Mouse (Mus musculus): ENCODE measurements around the gene Ankrd22.

Gene Ankrd22

DNA sequence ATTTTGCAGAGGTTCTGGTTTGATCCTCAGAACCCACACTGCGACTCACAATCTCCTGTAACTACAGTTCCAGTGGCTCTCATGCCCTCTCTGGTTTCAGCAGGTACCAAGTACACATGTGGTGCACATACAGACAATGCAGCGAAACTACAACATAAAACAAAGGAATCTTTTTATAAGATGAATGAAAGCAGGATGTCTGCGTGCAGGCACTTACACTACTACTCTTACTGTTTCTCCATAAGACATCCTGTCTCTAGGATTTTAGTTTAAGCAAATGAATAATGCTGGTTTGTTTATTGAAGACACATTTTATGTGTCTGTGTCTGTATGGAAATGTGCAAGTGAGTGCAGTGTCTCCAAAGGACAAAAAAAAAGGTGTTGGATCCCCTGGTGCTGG is 15.4 kb upstream of the Ankrd22 start:
- no peak for DNase-seq (ENCODE audit: low read depth, low spot score)

DNA sequence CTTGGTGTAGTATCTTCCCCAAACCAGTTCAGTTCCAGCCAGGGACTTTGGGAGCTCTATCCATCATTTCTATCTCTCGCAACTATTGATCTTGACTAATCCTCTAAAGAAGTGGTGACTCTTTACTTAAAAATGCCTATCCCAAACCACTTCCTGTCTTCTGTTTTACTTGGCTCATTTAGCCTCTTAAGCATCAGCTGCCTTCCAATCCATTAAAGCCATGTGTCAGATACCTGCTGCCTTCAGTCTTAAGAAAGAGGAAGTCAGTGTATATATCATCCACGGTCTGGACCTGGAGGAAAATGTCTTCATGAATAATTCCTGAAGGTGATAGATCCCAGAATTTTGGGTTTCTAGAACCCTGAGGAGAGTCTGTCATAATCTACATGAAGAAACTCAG is 14.5 kb upstream of the Ankrd22 start:
- no peak for DNase-seq (ENCODE audit: low read depth, low spot score)

DNA sequence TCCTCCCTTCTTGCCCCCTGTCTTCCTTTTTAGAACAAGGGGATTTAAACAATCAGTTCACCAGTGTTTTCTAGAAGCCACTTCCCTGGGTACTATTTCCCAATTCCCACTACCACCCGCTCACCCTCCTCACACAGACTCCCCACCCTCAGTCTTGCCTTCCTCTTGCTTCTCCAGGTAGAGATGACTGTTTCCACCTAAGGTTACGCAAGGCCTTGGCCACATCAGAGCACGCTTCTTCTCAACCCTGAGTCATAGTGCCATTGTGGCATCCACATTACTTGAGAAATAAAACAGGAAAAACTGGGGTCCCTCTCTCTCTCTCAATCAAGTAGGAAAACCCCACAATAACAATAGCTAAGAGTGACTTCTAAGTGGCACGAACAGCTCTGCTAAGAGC is 13.3 kb upstream of the Ankrd22 start:
- no peak for DNase-seq (ENCODE audit: low read depth, low spot score)

DNA sequence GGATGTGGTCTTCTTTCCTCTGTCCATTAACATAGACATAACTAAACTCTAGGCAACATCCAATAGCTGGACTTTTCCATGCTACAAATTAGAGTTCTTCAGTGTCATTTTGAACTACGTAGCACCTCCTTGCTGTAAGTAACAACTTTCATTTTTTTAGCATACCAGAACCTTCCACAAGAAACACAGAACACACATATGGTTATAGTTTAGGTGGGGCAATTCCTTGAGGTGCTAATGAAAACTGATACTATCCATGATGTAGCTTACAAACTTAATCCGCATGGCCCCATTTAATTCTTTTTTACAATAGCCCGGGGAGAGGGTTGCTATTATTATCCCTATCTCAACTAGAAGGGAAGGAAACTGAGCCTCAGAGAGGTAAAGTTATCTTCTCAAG is 8.2 kb upstream of the Ankrd22 start:
- DNase-seq (ENCODE audit: low read depth, low spot score), result no peak

DNA sequence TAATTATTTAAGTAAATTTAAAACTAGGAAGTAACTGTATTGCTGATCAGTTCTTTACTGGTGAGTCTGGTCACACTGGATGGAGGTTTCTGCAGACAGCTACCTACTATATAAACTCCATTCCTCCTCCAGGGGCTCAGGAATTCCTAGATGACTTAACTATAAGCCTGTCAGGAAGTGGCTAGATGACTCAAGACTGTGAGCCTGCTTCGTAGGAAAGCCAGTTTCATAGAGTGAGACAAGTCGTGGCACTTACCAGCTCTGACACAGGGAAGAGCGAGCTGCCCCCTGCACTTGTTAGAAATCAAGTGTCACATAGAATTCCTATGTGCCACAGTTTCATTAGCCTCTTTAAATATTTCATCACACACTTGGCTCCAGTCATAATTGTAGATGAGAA is 5.3 kb upstream of the Ankrd22 start:
- no peak for DNase-seq (ENCODE audit: low read depth, low spot score)

DNA sequence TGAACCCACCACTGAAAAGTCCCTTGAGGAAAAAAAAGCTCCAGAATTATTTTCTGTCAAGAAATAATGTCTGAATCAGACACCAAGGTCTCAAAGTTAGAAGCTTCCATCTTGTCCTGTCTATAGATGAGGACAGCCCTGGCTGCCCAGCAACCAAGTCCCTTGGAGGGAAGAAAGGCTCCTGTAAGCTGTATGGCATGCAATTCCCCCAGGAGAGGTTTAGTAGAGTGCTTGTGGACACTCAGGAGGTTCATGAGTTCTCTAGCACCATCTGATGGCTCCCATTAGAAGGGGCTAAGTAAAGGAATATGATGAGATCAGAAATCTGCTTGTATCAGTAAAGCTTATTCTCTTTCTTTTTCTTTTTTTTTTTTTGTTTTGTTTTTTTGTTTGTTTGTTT is 3.3 kb upstream of the Ankrd22 start:
- no peak for DNase-seq (ENCODE audit: low read depth, low spot score)

DNA sequence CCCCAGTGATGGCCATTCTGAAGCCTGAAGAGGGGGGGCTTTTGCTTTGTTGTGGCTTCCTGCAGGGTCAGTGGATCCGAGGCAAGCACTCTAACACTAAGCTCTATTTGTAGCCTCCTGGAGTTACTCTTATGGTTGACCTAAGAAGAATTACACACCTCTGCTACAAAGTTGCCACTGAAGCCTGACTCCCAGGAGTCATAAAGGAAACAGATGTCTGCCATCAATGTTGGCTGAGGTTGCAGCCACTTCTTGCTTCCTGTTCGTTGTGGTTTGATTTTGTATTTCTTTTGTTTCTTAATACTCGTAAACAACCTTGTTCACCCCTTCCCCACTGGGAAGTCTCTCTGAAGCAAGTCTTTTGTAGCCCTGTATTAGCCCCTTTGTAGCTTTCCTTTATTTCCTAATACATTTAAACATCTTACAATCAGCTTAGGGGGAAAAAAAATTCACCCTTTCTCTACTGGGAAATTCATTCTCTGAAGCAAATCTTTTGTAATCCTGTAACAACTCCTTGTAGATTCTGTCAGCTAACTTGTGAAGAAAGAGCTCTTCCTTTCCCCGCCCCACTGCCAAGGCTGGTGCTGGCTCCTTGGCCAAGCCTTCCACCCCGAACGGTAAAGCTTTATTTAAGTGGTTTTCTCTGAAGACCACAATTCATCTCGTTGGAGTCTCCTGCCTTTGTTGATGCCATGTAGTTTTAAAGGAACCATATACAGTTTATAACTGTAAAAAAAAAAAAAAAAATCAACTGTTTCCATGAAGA is 2.2 kb upstream of the Ankrd22 start:
- DNase-seq (ENCODE audit: low read depth, low spot score), result no peak

DNA sequence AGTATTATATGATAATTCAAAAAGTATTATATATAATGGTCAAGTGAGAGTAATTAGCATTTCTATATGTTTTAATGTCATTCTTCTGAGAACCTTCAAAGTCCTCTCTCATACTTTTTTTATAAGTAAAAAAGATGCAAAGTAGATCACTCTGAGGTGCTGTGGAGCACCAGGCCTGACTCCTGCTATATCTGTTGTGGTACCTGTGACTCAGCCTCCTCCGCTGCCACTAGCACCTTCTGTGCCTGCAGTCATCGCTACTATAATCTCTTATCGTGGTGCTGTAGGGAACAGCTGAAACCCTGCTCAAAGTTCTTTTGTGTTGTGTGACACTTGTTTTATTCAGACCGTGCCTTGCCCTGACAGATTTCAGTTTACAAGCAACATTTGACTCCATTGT is 533 bp upstream of the Ankrd22 start:
- DNase-seq (ENCODE audit: low read depth, low spot score), result no peak

DNA sequence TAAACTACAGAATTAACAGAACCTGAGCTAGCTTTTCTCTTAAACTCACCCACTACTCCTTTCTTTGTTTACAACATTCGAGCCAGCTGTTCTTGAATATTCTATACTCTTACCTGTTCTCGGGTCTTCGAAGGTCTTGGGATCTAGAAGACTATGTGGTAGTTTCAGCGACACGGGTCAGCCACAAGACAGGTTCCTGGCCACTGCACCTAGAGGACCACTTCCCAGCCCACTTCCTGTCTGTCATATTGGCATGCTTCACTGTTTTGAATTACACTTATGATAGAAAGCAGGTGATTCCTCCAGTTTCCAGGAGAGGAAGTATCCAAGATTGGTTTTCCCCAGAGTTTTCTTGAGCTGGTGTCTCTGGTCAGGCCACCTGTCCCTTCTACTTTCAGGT is 3.2 kb downstream of the Ankrd22 start:
- no peak for DNase-seq (ENCODE audit: low read depth, low spot score)

DNA sequence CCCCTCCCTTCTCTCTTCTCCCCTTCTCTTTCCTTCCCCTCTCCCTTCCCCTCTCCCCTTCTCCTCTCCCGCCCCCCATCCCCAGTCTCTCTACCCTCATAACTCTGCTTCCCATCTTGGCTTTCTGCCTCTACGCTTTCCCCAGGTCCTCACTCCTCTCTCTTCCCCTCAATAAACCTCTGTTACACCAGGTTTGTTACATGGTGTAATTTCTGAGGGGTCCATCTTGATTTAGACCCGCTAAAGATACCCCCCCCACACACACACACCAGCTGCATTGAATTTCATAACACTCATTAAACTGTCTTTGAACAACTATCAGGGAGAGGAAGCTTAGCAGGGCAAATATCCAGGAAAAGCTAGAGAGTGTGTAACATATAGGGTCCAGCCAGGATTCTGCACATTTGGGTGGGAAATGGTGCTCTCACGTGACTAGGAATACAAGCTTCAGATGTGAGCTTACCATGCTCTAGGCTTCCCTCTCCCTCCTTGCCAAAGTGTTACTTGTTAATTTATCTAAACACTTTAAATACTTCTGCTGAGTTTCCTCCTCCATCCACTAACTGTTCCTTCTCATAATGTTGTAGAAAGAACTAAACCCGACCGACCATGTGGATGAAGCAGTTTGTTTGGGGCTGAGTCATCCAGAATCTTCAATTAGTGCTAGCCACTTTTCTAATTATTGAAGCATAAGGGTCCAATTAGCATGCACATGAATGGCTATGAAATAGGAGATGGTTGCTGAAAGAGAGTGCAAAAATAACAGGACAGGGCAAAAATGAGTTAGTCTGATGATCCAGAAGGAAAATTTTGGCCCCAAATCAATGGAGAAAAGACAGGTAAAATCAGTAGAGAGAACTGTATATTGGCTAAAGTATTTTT is 12.3 kb downstream of the Ankrd22 start:
- no peak for DNase-seq (ENCODE audit: low read depth, low spot score)

DNA sequence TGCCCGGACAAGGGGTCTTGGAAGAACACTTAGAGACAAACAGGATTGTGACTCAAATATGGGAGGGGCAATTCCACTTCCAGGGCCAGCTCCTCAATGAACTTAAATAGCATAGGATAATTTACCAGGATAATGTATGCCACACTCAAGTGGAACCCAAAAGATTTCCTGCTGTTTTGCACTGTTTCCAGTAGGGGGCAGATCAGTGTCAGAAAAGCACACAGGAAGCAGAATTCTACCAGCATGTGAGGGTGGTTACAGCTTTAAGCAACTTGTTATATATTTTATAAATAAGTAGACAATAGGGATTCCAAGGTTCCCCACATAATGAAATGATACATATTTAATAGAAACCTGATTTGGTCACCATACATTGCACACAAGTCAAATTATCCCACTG is 13.9 kb downstream of the Ankrd22 start:
- no peak for DNase-seq (ENCODE audit: low read depth, low spot score)

DNA sequence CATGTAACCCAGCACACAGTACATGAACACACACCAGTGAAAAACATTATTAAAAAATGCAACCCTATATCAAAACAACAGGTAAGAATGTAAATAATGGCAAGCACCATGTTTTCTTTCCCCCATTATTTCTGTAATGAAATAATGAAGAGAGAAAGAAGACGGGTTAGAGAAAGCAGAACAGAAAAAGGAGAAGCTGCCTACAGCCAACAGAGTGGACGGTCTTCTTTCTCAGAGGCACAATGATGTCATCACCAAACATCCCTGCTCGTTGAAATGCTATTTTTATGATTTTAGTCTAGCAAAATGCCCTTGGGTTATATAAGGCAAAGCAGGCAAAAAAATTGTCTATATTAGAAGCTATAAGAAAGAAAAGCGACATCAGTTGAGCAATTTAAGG is 17.4 kb downstream of the Ankrd22 start:
- no peak for DNase-seq (ENCODE audit: low read depth, low spot score)

DNA sequence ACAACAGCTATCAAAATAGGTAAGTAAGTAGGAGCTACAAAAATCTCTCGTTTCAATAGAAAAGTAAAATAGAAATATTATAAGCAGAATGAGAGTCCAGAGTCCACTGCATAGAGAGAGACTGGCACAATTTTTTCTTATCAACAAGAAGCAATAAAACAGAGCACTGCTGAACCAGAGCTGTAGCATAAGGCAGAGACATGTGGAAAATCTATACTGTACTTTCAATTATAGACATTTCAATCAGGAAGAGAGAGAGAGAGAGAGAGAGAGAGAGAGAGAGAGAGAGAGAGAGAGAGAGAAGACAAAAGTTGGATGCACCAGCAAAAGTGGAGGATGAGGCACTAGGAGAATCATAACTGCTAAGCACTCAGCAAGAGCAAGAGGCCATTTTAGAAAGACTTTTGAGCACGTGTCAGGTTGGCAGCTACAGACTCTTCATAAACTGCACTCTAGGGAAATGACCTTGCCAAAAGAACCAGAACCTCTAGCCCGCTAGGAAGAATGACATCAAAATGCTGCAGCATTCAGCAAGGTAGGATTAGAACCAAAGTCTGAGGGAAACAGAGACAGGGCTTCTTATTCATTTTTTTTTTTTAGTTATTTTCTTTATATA is 26.3 kb downstream of the Ankrd22 start:
- DNase-seq (ENCODE audit: low read depth, low spot score), result no peak

DNA sequence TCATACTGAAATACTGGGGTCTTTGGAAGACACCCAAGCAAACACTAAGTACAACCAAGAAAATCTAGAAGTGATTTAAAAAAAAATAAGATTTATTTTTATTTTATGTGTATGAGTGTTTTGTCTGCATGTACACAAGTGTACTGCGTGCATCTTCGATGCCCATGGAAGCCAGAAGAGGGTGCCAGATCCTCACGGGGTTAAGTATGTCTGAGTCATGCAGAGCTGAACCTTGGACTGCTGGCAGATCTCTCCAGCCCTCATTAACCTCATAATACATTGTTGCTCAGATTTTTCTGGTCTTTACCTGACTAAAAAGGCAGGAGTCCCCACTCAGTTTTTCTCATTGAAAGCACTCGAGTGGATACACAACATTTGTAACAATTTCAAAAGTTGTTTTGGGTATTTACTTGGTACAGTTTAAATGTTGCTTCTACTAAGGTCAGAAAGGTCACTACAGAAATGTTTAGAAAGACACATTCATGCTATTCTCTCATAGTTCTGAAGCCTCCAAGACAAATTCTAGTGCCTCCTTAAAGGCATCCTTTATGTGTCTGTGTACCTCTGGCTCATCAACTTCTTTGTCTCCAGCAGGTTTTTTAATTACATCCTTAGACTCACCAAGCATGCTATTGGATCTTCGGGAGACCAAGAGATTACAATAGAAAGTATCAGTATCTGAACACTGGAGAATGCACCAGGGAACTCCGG is 27.0 kb downstream of the Ankrd22 start:
- DNase-seq (ENCODE audit: low read depth, low spot score), result no peak

DNA sequence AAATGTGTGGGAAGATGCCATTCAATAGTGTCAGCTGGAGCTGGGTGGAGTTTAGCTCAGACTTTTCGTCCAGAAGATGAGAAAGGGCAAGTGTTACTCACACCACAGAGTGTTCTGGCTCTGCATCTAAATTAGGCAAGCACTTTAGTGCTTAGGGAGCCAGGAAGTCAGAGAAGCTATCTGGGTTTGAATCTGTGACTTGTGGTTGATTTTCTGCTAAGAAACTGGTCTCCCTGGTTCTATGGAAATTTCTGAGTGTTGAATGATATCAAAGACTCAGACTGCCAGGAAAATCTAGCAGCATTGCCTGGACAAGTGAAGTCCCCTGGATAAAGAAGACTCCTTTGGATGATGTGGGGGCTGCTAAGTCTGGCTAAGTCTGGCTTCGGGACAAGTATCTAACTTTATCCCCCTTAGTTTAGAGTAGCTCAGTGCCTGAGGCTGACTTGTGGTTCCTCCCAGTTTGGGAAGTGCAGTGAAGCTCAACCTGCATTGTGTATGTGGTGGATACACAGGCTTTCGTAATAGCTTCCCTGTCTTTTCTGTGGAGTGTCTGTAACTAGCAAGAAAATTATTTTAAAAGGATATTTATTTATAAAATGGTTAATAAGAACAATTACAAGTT is 45.6 kb downstream of the Ankrd22 start:
- DNase-seq (ENCODE audit: low read depth, low spot score), result no peak

DNA sequence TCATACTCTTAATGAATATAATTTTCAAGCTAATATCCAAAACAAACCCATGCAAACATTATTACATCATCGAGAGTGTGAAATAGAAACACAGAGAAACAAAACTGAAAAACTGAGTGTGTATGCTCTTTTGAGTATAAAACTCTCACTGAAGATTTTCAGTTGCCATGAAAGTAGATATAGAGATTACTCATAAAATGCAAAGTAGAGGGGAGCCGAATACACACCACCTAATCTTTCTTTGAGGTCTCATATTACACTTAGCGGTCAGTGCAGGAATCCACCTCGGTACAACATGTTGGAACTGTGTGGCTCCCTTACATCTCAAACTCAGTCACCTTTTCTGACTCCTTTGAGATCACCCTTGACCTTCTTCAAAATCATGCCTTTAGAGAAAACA is 46.2 kb downstream of the Ankrd22 start:
- DNase-seq (ENCODE audit: low read depth, low spot score), result no peak

DNA sequence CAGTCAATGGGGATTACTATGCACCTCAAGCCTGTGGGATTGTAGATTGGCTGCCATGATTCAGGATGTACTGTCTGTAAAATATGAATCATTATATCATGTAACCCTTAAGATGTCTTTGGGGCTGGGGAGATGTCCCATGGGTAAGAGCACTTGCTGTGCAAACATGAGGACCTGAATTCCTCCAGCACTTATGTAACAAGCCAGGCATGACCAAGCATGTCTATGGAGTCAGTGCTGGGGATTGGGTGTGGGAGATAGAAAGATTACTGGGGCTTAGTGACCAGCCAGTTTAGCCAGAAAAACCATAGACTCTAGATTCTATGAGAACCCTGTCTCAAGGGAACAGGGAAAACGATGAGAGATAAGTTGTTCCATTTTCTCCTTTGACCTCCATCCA is 46.8 kb downstream of the Ankrd22 start:
- DNase-seq (ENCODE audit: low read depth, low spot score), result no peak

DNA sequence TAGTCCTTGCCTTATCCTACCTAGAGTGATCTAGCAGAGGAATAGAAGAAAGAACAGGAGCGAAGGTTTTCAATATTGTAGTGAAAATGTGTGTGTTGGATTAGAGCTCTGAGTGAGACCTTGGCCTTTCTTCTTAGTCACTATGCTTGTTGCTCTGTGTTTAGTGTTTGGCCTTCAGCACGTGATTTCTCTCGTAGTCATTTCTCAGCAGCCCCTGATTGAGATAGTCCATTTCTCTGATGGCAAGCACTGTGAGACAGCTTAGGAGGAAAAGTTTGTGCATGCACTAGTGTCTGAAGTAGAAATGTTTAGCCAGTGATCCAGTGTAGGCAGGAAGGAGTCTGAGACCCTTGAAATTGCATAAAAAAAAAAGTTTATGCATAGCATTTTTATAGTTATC is 61.0 kb downstream of the Ankrd22 start:
- DNase-seq (ENCODE audit: low read depth, low spot score), result no peak

DNA sequence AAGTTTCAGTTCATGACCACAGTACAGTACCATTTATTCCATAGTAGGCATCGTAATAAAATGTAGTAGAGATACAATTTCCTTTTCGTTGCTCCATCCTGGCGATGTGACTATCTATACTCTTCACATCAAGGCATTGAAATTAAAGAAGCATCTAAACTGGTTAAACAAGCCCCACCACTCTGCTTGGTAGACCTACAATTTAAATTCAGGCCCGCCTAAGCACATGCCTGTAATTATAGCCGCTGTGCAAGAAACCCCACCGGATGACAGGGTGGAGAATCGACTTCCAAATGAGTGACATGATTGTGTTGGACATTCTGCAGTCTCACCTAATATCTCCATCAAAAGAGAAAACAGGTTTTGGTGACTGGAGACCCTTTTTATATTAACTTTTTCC is 64.0 kb downstream of the Ankrd22 start:
- DNase-seq (ENCODE audit: low read depth, low spot score), result no peak

DNA sequence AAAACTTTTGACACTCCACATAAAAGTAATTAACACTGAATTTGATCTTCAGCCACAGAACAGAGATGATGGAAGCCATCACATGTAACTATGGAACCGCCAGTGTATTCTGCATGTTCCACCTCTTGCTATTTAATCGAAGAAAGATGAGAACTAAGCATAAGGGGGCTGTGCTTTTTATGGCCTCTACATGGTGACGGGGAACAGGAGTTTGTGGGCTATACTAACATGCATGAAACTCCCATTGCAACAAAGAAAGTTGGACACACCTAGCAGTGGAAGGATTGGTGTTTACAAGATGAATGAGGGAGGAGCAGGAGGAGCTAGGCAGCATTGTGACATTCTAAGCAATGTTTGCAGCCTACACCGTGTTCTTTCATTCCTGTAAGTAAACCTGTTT is 65.2 kb downstream of the Ankrd22 start, which contains the start of gene Lipm:
Gene Lipm (plus strand): TSS at position 301 of the 400 bp plus-strand sequence.
- no peak for DNase-seq (ENCODE audit: low read depth, low spot score)

DNA sequence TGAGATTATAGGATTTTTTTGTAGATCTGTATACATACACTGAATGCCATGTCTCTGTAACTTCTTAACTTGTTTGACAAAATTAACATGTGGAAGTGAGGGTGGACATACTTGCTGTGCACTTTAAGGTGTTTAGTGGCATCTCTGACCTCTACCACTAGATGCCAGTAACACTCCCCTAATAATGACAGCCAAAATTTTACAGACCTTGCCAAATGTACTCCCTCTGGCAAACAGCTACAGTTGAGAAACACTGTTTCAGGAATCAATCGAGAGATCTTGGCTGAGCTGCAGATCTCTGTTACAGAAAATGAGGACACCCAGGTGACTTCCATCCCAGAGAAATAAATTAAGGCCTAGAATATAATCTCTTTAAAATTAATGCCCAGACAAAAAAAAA is 69.6 kb downstream of the Ankrd22 start:
- no peak for DNase-seq (ENCODE audit: low read depth, low spot score)

DNA sequence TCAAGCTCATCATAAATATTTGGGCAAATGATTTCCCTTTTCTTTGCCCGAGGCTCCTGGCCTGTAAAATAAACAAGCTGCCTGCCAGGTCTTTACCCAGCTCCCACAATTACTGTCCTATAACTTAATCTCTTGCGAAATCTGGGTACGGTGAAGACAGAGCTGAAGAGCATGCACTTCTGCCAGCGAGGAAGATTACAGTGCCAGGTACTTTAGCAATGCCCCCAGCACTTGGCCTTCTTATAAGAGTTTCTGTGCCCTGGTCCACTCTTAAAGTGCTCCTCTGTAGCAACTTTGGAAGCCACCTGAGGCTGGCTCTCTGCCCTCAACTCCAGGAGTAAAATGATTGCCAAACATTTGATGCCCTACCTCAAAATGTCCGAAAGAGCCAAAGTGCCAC is 70.5 kb downstream of the Ankrd22 start:
- no peak for DNase-seq (ENCODE audit: low read depth, low spot score)

Measured in brain, embryonic 18.5 days (tissue).